Mouse (Mus musculus): ENCODE data around the gene Als2cl.

Als2cl gene

DNA sequence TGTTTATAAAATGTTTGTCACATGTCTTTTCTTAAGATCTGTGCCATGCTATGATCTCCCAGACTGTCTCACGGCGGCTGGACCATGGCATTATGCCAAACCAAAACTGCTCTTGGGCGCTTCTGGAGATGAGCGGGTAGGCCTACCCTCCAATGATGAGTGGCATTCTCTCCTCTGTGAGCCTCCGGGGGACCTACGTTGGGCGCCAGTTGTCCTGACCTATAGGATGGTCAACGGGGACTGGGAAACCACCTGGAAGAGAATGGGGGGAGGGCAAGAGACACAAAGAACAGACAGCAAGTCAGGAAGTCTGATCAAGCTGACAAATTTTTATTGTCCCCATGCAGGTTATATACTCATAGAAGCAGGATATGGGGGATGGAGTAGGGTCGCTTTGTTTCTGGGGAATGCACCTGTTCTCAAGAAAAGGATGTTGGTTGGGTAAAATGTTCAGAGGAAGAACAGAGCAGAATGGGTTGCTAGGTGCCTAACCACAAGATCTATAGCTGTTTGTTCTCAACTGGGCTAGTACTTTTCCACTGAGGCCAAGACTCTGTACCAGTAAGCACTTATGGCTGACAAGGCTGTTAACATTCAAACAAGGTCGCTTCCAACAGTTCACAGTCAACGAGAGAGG, 27.6 kb downstream of the Als2cl start:
- in situ Hi-C loops (cut with MboI; ENCODE audit: low pct_unique_long_range_greater_than_20kb in 1 of 2, low sequenced_read_pairs in 2 of 2, unreplicated experiment in 1 of 2): loop anchor here (10.0 to 25.0 kb wide), 2 partner anchors 155 to 167 kb away; partner anchors contain the start of gene Ccrl2 (in 1 of the 2)

DNA sequence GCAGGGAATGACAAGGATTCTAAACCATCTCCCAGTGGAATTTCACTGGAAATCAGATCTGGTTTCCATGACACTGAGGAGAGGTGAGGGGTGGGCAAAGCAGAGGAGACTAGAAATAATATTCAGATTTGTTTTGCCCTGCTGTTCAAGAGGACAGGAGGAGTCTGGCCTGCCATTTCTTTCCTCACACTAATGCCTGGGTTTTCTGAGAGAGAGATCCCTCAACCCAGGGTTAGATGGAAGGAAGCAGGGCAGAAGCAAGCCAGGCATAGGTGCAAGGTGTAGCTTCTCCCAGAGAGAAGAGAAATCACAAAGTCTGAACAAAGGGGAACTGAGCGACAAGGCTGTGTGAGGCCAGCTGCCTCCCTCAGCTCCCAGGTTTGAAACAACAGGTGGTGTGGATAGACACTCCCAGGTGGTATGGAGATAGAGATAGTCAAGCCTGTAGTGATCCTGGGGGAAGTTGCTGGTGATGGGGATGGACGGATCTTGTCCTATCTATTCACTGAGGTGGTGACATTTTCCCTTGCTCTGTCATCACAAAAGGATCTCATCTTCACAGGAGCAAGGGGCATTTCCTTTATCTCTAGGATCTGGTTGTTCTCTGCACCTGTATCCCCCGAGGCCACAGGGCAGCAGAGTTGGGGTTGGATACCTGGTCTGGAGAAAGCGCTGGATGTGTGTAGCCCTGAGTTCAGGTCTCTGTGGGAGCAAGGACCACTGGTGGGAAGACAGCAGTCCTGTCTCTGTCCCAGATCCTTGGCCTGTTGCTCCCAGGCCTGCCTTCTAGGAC, 28.4 kb downstream of the Als2cl start:
- in situ Hi-C loops (cut with MboI; ENCODE audit: low pct_unique_long_range_greater_than_20kb in 1 of 2, low sequenced_read_pairs in 2 of 2, unreplicated experiment in 1 of 2): loop anchor here (10.0 to 25.0 kb wide), 2 partner anchors 154 to 167 kb away; partner anchors contain the start of gene Ccrl2 (in 1 of the 2)

DNA sequence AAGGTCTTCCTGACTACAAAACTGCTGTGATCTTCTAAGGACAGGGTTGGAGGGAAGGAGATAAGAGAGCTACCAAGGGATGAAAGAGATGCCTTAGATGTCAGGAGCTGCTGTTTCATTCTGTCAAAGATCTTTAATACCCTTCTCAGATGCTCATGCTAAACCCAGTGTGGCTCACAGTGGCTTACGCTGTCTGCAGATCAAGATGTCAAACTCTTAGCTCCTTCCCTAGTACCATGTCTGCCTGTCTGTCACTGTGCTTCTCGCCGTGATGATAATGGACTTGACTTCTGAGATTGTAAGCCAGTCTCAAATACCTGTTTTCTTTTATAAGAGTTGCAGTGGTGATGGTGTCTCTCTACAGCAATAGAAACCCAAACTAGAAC, 29.0 kb downstream of the Als2cl start:
- in situ Hi-C loops (cut with MboI; ENCODE audit: low pct_unique_long_range_greater_than_20kb in 1 of 2, low sequenced_read_pairs in 2 of 2, unreplicated experiment in 1 of 2): loop anchor here (10.0 to 25.0 kb wide), 2 partner anchors 154 to 166 kb away; partner anchors contain the start of gene Ccrl2 (in 1 of the 2)

DNA sequence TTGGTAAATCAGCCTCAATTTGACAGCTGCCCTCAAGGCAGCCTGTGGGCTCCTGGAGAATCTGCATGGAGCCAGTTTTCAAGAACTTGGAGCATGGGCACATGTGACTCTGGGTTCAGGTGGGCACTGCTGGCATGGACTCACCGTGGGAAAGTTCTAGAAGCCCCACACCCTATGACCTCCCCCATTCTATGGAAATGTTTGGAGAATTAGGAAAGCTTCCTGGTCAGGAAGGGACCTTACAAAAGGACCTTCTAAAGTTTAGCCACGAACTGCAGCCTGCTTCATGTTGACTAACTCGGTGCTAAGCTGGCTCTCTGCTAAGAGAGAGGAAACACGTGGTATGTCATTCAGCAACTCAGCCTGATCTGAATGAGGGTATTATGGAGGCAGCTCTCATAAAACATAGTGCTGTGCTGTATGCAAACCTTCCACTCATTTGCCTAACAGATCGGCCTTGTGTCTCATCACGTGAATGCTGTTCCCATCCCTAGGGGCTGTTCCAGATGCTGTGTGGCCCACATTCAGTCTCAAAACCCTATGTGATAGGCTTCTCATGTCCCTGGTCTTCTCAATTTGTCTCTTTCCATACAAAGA, 29.8 kb downstream of the Als2cl start:
- in situ Hi-C loops (cut with MboI; ENCODE audit: low pct_unique_long_range_greater_than_20kb in 1 of 2, low sequenced_read_pairs in 2 of 2, unreplicated experiment in 1 of 2): loop anchor here (10.0 to 25.0 kb wide), 2 partner anchors 153 to 165 kb away; partner anchors contain the start of gene Ccrl2 (in 1 of the 2)

DNA sequence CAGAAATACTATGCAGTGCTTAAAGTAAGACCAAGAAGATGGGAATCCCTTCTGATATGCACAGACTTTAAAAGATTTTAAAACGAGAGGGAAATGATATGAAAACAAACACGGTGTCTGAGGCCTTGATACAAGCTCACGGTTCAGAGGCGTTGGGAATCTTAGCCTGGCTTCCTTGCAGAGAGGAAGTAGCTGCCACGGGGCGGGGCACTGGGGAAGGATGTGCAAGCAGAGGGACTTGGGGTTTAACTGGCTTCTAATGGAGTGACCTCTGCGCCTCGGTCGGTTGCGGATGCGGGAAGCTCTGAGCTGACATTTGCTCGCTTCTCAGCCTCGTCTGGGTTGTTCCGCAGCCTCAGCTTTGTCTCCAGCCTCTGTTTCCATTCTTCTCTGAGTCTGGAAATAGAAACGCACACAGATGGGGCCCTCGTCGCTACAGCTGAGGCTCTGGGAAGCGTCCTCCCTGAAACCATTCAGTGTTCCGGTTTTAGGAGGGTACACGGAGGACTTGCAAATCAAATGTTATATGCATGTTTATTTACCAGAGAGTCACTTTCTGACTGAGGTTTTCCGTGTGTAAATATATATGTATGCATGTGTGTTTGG, 35.1 kb downstream of the Als2cl start:
- in situ Hi-C loops (cut with MboI; ENCODE audit: low pct_unique_long_range_greater_than_20kb in 1 of 2, low sequenced_read_pairs in 2 of 2, unreplicated experiment in 1 of 2): loop anchor here in 1 of 2 experiments (25.0 kb wide), 1 partner anchor 148 kb away; the partner anchor contains the start of gene Ccrl2

DNA sequence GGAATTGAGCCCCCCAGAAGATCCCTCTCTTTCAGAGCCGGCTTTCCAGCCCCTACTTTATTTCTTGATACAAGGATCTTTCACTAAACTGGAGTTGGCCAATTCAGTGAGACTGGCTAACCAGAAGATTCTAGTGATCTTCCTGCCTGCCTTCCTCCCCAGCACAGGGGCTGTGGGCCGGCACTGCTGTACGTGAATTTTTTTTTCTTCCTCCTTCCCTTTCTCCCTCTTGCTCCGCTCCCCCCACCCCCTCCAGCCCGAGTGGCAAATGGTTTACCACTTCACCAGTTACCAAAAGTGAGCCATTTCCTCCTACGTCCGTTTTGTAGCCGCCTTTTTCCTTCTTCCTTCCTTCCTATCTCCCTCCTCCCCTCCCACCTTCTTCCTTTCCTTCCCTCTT, 35.8 kb downstream of the Als2cl start:
- in situ Hi-C loops (cut with MboI; ENCODE audit: low pct_unique_long_range_greater_than_20kb in 1 of 2, low sequenced_read_pairs in 2 of 2, unreplicated experiment in 1 of 2): loop anchor here in 1 of 2 experiments (25.0 kb wide), 1 partner anchor 147 kb away; the partner anchor contains the start of gene Ccrl2

DNA sequence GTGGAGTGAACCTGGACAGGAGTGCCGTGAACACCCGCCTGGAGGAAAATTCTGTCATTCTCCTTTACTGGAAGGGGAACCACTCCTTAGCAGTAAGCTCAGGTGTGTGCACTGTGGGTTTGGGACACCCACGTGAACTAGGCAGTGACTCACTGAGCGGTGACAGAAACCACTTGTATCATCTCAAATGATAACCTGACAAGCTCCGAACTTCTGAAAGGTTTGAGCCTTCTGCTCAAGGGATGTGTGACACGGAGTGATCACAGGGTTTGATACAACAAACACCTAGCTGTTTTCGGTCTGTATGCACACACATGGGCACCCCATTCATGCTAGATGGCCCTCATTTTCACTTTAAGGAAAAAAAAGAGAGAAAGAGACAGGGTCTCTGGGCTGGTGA, 37.1 kb downstream of the Als2cl start, which contains the start of gene Fam240a:
Gene Fam240a (minus strand): TSS at position 76 of the 400 bp plus-strand sequence.
- in situ Hi-C loops (cut with MboI; ENCODE audit: low pct_unique_long_range_greater_than_20kb in 1 of 2, low sequenced_read_pairs in 2 of 2, unreplicated experiment in 1 of 2): loop anchor here in 1 of 2 experiments (25.0 kb wide), 1 partner anchor 146 kb away; the partner anchor contains the start of gene Ccrl2

DNA sequence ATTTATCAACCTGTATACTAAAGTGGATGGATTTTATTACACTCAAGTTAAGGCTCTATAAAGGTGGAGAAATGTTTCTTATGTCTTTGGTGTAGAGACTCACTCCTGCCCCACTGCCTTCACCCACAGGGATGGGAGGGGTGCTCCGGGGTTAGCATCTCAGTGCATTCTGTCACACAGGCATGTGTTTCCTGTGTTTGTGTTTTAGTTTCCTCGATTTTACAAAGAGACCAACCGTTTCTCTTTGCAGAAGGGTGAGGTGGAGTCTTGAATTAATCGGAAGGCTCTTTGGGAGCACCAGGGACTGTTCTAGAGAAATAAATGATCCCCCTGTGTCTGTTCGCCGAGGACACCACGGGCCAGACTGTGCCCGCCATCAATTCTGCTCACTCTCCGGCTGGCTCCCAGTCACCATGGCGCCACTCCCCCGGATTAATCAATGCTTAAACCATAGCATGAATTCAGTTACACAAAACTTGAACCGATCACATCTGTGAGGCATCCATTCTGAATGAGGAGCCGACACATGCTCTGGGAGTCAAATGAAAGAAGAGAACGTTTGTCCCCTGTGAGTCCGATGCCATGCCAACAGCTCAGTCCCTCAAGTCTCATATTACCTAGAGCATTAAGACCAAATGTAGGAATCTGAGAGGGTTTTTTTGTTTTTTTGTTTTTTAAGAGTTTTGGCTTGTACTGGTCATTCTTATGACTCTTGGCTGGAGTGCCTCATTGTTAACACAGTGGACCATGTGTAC, 41.2 kb downstream of the Als2cl start:
- in situ Hi-C loops (cut with MboI; ENCODE audit: low pct_unique_long_range_greater_than_20kb in 1 of 2, low sequenced_read_pairs in 2 of 2, unreplicated experiment in 1 of 2): loop anchor here in 1 of 2 experiments (25.0 kb wide), 1 partner anchor 141 kb away; the partner anchor contains the start of gene Ccrl2

DNA sequence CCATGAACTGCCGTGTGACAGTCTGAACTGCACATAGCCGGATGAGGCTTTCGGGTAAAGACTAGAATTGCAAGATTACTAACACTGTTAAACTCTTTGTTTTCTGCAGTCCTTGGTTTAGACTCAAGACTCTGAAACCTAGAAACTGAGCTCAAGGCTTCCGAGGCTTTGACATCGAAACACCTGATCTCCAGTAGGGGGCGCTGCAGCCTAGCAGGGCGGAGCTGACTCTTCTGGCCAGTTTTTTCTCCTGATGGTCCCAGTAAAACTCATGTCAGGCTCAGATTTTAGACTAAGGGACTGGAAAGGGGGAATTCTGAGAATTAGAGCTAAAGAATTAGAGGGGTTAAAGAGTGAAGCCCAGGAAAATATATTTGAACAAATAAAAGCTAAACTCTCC, 43.1 kb downstream of the Als2cl start:
- in situ Hi-C loops (cut with MboI; ENCODE audit: low pct_unique_long_range_greater_than_20kb in 1 of 2, low sequenced_read_pairs in 2 of 2, unreplicated experiment in 1 of 2): loop anchor here in 1 of 2 experiments (25.0 kb wide), 1 partner anchor 140 kb away; the partner anchor contains the start of gene Ccrl2

DNA sequence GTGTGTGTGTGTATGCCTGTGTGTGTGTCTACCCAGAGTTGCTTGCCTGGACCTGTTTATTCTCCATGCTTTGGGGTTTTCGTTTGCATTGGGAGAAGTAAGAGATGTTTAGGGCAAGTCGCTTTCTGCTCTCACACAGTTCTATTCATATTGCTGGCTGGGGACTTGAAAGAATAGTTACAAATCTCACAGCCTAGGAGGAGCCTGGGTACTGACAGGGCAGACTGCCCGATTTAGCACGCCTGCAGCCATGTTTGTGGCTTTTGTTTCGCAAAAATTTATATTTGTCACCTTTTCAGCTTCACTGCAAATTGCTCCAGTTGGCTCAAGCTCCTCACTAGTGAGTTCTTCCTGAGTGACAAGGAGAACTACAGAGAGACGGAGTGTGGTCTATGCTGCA, 51.9 kb downstream of the Als2cl start:
- in situ Hi-C loops (cut with MboI; ENCODE audit: low pct_unique_long_range_greater_than_20kb in 1 of 2, low sequenced_read_pairs in 2 of 2, unreplicated experiment in 1 of 2): no loop called here

DNA sequence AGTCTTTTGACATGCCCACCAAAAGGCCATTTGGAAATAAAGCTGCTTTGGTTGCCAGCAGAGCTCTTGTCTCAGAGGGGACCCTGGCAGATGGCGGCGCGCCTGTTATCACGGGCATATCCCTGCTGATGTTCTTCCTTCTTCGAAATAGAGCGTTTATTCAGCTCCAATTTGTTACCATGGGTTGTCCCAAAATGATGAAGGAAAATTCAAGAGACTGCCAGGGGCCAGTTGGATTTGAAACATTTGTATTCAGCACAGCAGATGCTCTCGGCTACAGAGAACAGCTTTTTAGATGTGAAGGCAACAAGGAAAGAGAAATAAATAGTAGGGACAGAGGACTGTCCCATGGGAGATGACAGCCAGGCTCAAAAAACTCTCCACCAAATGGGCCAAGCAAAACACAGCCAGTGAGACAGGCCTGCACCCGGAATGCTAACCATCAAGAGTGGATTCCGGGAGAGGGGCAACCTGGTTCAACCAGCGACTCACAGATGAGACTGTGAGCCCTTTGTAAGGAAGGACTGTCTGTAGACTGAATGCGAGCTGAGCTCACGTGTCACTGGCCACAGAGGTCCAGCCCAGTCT, 54.3 kb downstream of the Als2cl start:
- in situ Hi-C loops (cut with MboI; ENCODE audit: low pct_unique_long_range_greater_than_20kb in 1 of 2, low sequenced_read_pairs in 2 of 2, unreplicated experiment in 1 of 2): no loop called here

DNA sequence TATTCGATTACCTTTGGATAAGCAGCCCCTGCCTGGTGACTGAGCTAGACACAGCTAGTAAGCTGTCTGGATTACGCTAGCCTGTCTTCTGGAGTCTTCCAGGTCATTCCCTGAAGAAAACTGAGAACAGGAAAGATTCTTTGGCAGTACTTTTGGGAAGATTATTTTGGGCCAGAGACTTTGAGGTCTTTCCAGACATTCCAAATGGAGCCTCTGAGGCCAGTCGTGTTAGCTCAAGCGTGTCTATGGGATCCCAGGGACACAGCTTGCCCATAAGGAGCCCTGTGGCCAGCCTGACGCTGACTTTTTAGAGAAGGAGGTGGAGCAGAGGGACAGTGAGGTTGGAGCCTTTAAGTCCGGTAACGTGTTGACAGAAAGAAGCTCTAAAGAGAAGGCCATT, 56.3 kb downstream of the Als2cl start:
- in situ Hi-C loops (cut with MboI; ENCODE audit: low pct_unique_long_range_greater_than_20kb in 1 of 2, low sequenced_read_pairs in 2 of 2, unreplicated experiment in 1 of 2): no loop called here

DNA sequence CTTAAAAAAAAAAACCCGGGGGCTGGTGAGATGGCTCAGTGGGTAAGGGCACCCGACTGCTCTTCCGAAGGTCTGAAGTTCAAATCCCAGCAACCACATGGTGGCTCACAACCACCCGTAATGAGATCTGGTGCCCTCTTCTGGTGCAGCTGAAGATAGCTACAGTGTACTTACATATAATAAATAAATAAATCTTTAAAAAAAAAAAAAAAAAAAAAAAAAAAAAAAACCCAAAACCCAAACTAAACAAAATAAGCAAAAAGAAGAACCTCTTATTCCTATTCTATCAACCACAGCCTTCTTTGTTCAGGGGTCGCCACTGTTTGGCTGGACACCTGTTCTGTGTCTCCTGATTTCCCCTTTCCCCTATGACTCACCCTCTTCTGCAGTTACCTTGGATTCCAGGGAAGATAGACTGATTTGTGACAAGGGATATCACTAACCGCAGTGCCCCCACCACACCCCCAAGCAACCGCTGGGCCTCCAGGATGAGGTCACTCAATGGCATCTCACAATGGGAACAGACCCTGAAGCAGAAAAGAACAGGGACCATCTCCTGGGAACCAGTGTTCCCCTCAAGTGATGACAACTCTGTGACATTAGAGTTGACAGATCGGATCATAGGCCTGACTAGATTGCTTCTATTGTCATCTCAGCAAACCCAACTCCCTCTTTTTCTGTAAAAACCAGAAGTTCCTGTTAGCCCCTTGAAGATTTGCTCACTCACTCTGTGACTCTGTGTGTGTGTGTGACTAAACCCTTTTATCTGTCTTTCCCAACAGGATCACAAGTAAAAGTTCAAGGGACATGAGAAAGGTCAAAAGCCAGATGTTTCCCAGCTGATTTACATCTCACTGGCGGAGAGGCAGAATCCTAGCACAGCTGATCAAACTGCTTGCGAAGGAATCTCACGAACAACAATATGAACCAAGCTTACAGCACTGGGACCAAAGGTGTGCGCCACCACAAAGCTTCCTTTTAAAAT, 58.1 kb downstream of the Als2cl start:
- in situ Hi-C loops (cut with MboI; ENCODE audit: low pct_unique_long_range_greater_than_20kb in 1 of 2, low sequenced_read_pairs in 2 of 2, unreplicated experiment in 1 of 2): no loop called here

DNA sequence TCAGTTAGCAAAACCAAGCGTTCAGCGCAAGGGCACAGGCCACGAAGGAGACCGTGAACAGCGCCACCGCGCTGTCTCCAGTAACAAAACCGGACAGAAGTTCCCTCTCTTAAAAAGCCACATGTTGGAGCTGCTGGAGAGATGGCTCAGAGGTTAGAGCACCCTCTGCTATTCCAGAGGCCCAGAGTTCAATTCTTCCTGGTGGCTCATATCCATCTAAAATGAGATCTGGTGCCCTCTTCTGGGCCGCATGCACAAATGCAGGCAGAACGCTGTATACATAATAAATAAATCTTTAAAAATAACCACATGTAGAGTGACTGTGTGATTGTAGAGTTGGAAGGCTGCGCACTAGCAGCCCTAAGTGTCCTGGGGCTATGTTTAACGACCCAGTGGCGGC, 64.6 kb downstream of the Als2cl start:
- in situ Hi-C loops (cut with MboI; ENCODE audit: low pct_unique_long_range_greater_than_20kb in 1 of 2, low sequenced_read_pairs in 2 of 2, unreplicated experiment in 1 of 2): no loop called here

DNA sequence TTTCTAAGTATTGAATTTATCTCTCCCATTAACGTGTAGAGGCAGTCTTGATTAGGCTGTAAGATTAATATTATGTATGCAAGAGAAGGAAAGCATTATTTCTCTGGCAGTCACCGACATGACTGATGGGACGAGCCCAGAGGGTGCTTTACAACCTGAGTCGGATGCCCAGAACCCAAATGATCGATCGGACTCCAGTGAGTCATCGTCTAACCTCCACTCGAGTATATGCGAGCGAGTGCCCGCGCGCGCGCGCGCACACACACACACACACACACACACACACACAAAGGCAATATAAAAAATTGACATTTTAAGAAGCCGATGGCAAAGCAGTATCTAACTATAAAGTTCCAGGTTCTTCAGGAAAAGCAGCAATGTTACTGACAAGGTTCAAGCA, 65.7 kb downstream of the Als2cl start:
- in situ Hi-C loops (cut with MboI; ENCODE audit: low pct_unique_long_range_greater_than_20kb in 1 of 2, low sequenced_read_pairs in 2 of 2, unreplicated experiment in 1 of 2): no loop called here

DNA sequence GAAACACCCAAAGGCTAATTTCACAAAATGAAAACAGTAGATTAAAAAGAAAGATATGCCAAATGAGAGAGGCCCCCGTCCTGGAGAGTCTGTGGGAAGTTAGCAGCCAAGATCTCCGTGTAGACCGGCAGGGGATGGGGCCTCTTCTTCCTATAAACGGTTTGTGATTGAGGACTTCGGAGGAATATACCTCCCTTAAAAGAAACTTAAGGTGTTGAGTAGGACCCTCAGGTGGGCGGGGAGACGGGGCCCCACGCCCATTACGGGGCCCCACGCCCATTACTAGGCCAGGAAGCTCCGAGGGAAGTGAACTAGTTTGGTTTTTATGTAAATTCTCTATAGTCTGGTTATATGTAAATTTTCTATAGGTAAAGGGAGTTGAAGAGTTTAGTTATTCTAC, 66.3 kb downstream of the Als2cl start, which contains the start of gene Tdgf1:
Gene Tdgf1 (minus strand): TSS at position 233 of the 400 bp plus-strand sequence.
- in situ Hi-C loops (cut with MboI; ENCODE audit: low pct_unique_long_range_greater_than_20kb in 1 of 2, low sequenced_read_pairs in 2 of 2, unreplicated experiment in 1 of 2): no loop called here
